Mouse (Mus musculus): Measurements from ENCODE around the gene Dsn1. TPM values are rescaled to one million over a fixed set of nuclear protein-coding genes. Genes with fewer than 3 reads are reported as not detected.
A peak's percentile ranks its signal among the peaks of the same experiment; 100 is the strongest.

Dsn1 gene
- polyA plus RNA-seq, 1 experiment from 2014 or later, result 63.5 TPM

- DNase-seq (ENCODE audit: low spot score) (no peak), ATAC-seq (replicated peaks; ENCODE audit: insufficient number of reproducible peaks, low FRiP score, low TSS enrichment, low read depth) (no peak)
- no peaks in the 10 kb centered on the region for H3K9me3 ChIP-seq (replicated peaks; ENCODE audit: control insufficient read depth, low read length)
- H3K4me3 ChIP-seq (ENCODE audit: low read depth, low read length), result no peak overlapping the region
- no peak overlapping the region for H3K27ac ChIP-seq (replicated peaks; ENCODE audit: low read depth, low read length)
- H3K9ac ChIP-seq (replicated peaks; ENCODE audit: low read length), result no peak overlapping the region
- H3K4me2 ChIP-seq (ENCODE audit: low read depth, low read length), result no peak overlapping the region
- H3K36me3 ChIP-seq (replicated peaks; ENCODE audit: control insufficient read depth, insufficient read depth, low read depth, low read length), result peaks cover 22% of the 10 kb centered on the region
- H3K27me3 ChIP-seq (ENCODE audit: control insufficient read depth, insufficient read depth, low read length), result no peaks in the 10 kb centered on the region
- 93% methylated on average over 13 of the region's 13 CpGs for whole genome bisulfite sequencing
- H3K4me1 ChIP-seq (ENCODE audit: control insufficient read depth, insufficient read depth, low read length), result no peaks in the 10 kb centered on the region
These were observed 41.6 kb upstream of the Dsn1 start for GRCm38 (mm10) chr2:157048395-157049181.

GRCm38 (mm10) chr2:157046956-157047355 lies 40.0 kb upstream of the Dsn1 start:
- Histone ChIP-seq H3K36me3 (replicated peaks; ENCODE audit: control insufficient read depth, insufficient read depth, low read depth, low read length) (peaks cover 18% of the 10 kb centered on the region), H3K27ac (replicated peaks; ENCODE audit: low read depth, low read length) (no peak overlapping the region), H3K4me3 (ENCODE audit: low read depth, low read length) (no peak overlapping the region), H3K9ac (replicated peaks; ENCODE audit: low read length) (no peak overlapping the region), H3K9me3 (replicated peaks; ENCODE audit: control insufficient read depth, low read length) (no peaks in the 10 kb centered on the region), H3K4me1 (ENCODE audit: control insufficient read depth, insufficient read depth, low read length) (no peaks in the 10 kb centered on the region), H3K27me3 (ENCODE audit: control insufficient read depth, insufficient read depth, low read length) (no peaks in the 10 kb centered on the region), H3K4me2 (ENCODE audit: low read depth, low read length) (no peak overlapping the region)
- ATAC-seq (replicated peaks; ENCODE audit: insufficient number of reproducible peaks, low FRiP score, low TSS enrichment, low read depth) (no peak), DNase-seq (ENCODE audit: low spot score) (no peak)
- WGBS, result 92% methylated on average over 5 of the region's 5 CpGs

- Histone ChIP-seq H3K9me3 (replicated peaks; ENCODE audit: control insufficient read depth, low read length) (no peaks in the 10 kb centered on the region), H3K4me1 (ENCODE audit: control insufficient read depth, insufficient read depth, low read length) (no peaks in the 10 kb centered on the region), H3K9ac (replicated peaks; ENCODE audit: low read length) (no peak overlapping the region), H3K36me3 (replicated peaks; ENCODE audit: control insufficient read depth, insufficient read depth, low read depth, low read length) (peaks cover 23% of the 10 kb centered on the region), H3K27me3 (ENCODE audit: control insufficient read depth, insufficient read depth, low read length) (no peaks in the 10 kb centered on the region), H3K27ac (replicated peaks; ENCODE audit: low read depth, low read length) (no peak overlapping the region), H3K4me2 (ENCODE audit: low read depth, low read length) (no peak overlapping the region), H3K4me3 (ENCODE audit: low read depth, low read length) (no peak overlapping the region)
- DNase-seq (ENCODE audit: low spot score) (no peak), ATAC-seq (replicated peaks; ENCODE audit: insufficient number of reproducible peaks, low FRiP score, low TSS enrichment, low read depth) (no peak)
- 92% methylated on average over 2 of the region's 2 CpGs for WGBS
These were observed 39.0 kb upstream of the Dsn1 start for GRCm38 (mm10) chr2:157045932-157046331.

DNA sequence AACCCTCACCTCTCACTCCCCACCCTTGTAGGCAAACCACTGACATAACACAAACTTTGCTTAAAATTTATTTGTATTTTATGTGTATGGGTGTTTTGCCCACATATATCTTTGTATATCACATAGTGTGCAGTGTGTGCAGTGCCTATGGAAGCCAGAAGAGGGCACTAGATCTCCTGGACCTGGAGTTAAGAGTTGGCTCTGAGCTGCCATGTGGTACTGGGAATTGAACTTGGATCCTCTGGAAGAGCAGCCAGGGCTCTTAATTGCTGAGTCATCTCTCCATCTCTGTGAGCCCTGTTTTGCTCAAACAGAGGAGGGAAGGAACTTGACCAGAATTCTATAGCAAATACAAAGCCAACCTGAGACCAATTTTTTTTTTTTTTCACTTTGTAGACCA lies 37.0 kb upstream of the Dsn1 start:
- H3K4me2 ChIP-seq (ENCODE audit: low read depth, low read length), result no peak overlapping the region
- ATAC-seq (replicated peaks; ENCODE audit: insufficient number of reproducible peaks, low FRiP score, low TSS enrichment, low read depth) (no peak), DNase-seq (ENCODE audit: low spot score) (peak; percentile 30)
- no peaks in the 10 kb centered on the region for H3K9me3 ChIP-seq (replicated peaks; ENCODE audit: control insufficient read depth, low read length)
- no peak overlapping the region for H3K4me3 ChIP-seq (ENCODE audit: low read depth, low read length)
- H3K27me3 ChIP-seq (ENCODE audit: control insufficient read depth, insufficient read depth, low read length), result no peaks in the 10 kb centered on the region
- H3K4me1 ChIP-seq (ENCODE audit: control insufficient read depth, insufficient read depth, low read length), result no peaks in the 10 kb centered on the region
- peaks cover 33% of the 10 kb centered on the region for H3K36me3 ChIP-seq (replicated peaks; ENCODE audit: control insufficient read depth, insufficient read depth, low read depth, low read length)
- no peak overlapping the region for H3K9ac ChIP-seq (replicated peaks; ENCODE audit: low read length)
- H3K27ac ChIP-seq (replicated peaks; ENCODE audit: low read depth, low read length), result no peak overlapping the region

- Histone ChIP-seq H3K27me3 (ENCODE audit: control insufficient read depth, insufficient read depth, low read length) (no peaks in the 10 kb centered on the region), H3K4me3 (ENCODE audit: low read depth, low read length) (no peak overlapping the region), H3K4me2 (ENCODE audit: low read depth, low read length) (no peak overlapping the region), H3K9me3 (replicated peaks; ENCODE audit: control insufficient read depth, low read length) (no peaks in the 10 kb centered on the region), H3K27ac (replicated peaks; ENCODE audit: low read depth, low read length) (no peak overlapping the region), H3K36me3 (replicated peaks; ENCODE audit: control insufficient read depth, insufficient read depth, low read depth, low read length) (peaks cover 32% of the 10 kb centered on the region), H3K9ac (replicated peaks; ENCODE audit: low read length) (no peak overlapping the region), H3K4me1 (ENCODE audit: control insufficient read depth, insufficient read depth, low read length) (no peaks in the 10 kb centered on the region)
- 87% methylated on average over 8 of the region's 8 CpGs for WGBS
- DNase-seq (ENCODE audit: low spot score), result no peak
- ATAC-seq (replicated peaks; ENCODE audit: insufficient number of reproducible peaks, low FRiP score, low TSS enrichment, low read depth), result no peak
These were observed 36.6 kb upstream of the Dsn1 start for GRCm38 (mm10) chr2:157043556-157043955.

- Histone ChIP-seq H3K4me2 (ENCODE audit: low read depth, low read length) (no peak overlapping the region), H3K27ac (replicated peaks; ENCODE audit: low read depth, low read length) (no peak overlapping the region), H3K4me1 (ENCODE audit: control insufficient read depth, insufficient read depth, low read length) (no peaks in the 10 kb centered on the region), H3K4me3 (ENCODE audit: low read depth, low read length) (no peak overlapping the region), H3K27me3 (ENCODE audit: control insufficient read depth, insufficient read depth, low read length) (no peaks in the 10 kb centered on the region), H3K9ac (replicated peaks; ENCODE audit: low read length) (no peak overlapping the region), H3K9me3 (replicated peaks; ENCODE audit: control insufficient read depth, low read length) (no peaks in the 10 kb centered on the region), H3K36me3 (replicated peaks; ENCODE audit: control insufficient read depth, insufficient read depth, low read depth, low read length) (peaks cover 31% of the 10 kb centered on the region)
- ATAC-seq (replicated peaks; ENCODE audit: insufficient number of reproducible peaks, low FRiP score, low TSS enrichment, low read depth) (no peak), DNase-seq (ENCODE audit: low spot score) (no peak)
- WGBS, result 95% methylated on average over 7 of the region's 7 CpGs
These were observed 34.5 kb upstream of the Dsn1 start for GRCm38 (mm10) chr2:157041421-157041820.

DNA sequence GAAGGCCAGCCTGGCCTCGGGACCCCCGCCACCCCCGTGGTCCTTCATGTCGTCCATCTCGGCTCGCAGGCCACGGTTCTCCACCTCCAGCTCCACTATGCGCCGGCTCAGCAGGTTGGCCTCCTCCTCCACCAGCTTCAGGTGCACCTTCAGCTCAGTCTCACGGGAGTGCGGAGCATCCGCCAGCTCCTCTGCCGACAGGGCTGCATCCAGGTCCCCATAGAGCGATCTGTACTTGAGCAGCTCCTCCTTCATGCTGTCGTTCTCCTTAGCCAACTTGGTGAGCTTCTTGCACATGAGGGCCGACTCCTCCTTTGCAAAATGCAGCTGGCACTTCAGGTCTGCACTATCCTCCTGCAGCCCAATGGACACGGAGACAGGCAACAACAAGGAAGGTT lies 33.7 kb upstream of the Dsn1 start:
- no peak for DNase-seq (ENCODE audit: low spot score)
- H3K9me3 ChIP-seq (replicated peaks; ENCODE audit: control insufficient read depth, low read length), result no peaks in the 10 kb centered on the region
- no peak overlapping the region for H3K27ac ChIP-seq (replicated peaks; ENCODE audit: low read depth, low read length)
- no peaks in the 10 kb centered on the region for H3K27me3 ChIP-seq (ENCODE audit: control insufficient read depth, insufficient read depth, low read length)
- no peak overlapping the region for H3K4me2 ChIP-seq (ENCODE audit: low read depth, low read length)
- no peaks in the 10 kb centered on the region for H3K4me1 ChIP-seq (ENCODE audit: control insufficient read depth, insufficient read depth, low read length)
- WGBS, result 80% methylated on average over 16 of the region's 17 CpGs
- no peak overlapping the region for H3K4me3 ChIP-seq (ENCODE audit: low read depth, low read length)
- no peak for ATAC-seq (replicated peaks; ENCODE audit: insufficient number of reproducible peaks, low FRiP score, low TSS enrichment, low read depth)
- H3K36me3 ChIP-seq (replicated peaks; ENCODE audit: control insufficient read depth, insufficient read depth, low read depth, low read length), result peaks cover 31% of the 10 kb centered on the region
- H3K9ac ChIP-seq (replicated peaks; ENCODE audit: low read length), result no peak overlapping the region

DNA sequence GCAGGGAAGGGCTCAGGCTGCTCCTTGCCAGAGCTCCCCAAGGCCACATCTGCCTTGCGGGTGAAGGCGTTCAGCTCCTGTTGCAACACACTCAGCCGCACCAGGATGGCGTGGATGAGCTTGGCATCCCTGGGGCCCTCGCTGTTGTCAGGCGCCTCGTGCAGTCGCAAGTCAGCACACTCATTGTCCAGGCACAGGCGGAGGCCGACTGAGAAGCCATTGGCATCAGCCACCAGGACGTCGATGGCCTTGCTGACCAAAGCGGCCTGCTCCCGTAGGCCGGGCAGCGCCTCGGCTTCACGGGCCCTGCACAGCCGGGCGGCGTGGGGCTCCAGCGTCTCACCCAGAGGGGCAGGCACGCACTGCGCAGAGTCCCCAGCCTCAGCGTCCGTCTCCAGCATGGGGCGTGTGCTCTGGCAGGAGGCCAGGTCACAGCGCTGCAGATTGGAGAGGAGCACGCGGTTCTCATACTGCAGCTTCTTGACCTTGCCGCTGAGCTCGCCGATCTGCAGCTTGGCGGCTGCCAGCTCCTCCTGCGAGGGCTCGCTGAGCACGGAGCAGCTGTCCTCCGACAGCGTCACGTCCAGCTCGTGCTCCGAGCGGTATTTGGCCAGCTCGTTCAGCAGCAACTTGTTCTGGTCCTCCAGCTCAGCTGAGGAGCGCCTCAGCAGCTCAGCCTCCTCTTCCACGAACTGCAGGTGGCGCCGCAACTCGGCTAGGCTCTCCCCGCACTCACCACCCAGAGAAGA lies 33.1 kb upstream of the Dsn1 start:
- Histone ChIP-seq H3K9me3 (replicated peaks; ENCODE audit: control insufficient read depth, low read length) (no peaks in the 10 kb centered on the region), H3K9ac (replicated peaks; ENCODE audit: low read length) (no peak overlapping the region), H3K4me1 (ENCODE audit: control insufficient read depth, insufficient read depth, low read length) (no peaks in the 10 kb centered on the region), H3K4me2 (ENCODE audit: low read depth, low read length) (no peak overlapping the region), H3K27ac (replicated peaks; ENCODE audit: low read depth, low read length) (no peak overlapping the region), H3K36me3 (replicated peaks; ENCODE audit: control insufficient read depth, insufficient read depth, low read depth, low read length) (peaks cover 32% of the 10 kb centered on the region), H3K4me3 (ENCODE audit: low read depth, low read length) (no peak overlapping the region), H3K27me3 (ENCODE audit: control insufficient read depth, insufficient read depth, low read length) (no peaks in the 10 kb centered on the region)
- WGBS, result 90% methylated on average over 50 of the region's 50 CpGs
- DNase-seq (ENCODE audit: low spot score) (no peak), ATAC-seq (replicated peaks; ENCODE audit: insufficient number of reproducible peaks, low FRiP score, low TSS enrichment, low read depth) (no peak)

All from embryonic facial prominence, embryonic 11.5 days (tissue).